18 mouse cellular contexts compared by ENCODE assay signal in the genomic region with DNA sequence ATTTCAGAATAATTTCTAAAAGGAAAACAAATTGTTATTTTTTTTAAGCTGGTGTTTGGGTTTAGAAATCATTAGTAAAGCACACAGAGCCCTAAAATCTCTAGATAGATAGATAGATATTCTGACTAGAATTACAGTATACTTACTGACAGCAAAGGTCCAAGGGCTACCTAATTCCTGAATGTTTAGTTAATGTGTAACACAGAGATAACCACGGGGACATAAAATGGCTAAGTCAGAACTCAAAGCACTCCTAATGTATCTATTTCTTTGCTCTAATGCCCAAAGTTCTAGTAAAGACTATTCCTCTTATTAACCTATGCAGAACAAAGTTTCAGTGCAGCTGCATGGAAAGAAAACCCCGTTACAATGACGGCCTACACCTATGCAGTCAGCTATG. TPM values are rescaled to one million over a fixed set of nuclear protein-coding genes. Genes with fewer than 3 reads are reported as not detected.
DNase-seq lines count a peak whose midpoint lies in the region; ATAC-seq and TF ChIP-seq lines count a peak whose summit lies in the region.
"Had no signal": no experiment of that assay in that cellular context is flagged by ENCODE, and none has a peak within 500 bp of the region (broad histone marks: within the 10 kb centered on the region; RNA-seq: fewer than 3 reads in every experiment).

No protein-coding gene starts in this region.

- no peak overlapping the region for H3K9ac ChIP-seq in intestine, embryonic 15.5 days
- H3K9ac ChIP-seq in liver, embryonic 11.5 days (ENCODE audit: low read depth, low read length): no peak overlapping the region
- no peak overlapping the region for H3K9ac ChIP-seq in midbrain, embryonic 14.5 days (replicated peaks; ENCODE audit: low read length)
- H3K9ac ChIP-seq: embryonic facial prominence, embryonic 12.5 days; limb, embryonic 12.5 days; neural tube, embryonic 13.5 days had no signal

- no peak for ATAC-seq in intestine, embryonic 15.5 days
- ATAC-seq in liver, embryonic 11.5 days (replicated peaks; ENCODE audit: low FRiP score): no peak
- ATAC-seq in midbrain, embryonic 14.5 days (ENCODE audit: low FRiP score, low TSS enrichment): no peak

- H3K9me3 ChIP-seq in intestine, embryonic 15.5 days: no peaks in the 10 kb centered on the region
- H3K9me3 ChIP-seq in liver, embryonic 11.5 days (ENCODE audit: control insufficient read depth, low read length): no peaks in the 10 kb centered on the region
- no peaks in the 10 kb centered on the region for H3K9me3 ChIP-seq in midbrain, embryonic 14.5 days (ENCODE audit: control insufficient read depth, low read length)
- H3K9me3 ChIP-seq: embryonic facial prominence, embryonic 12.5 days; limb, embryonic 12.5 days; midbrain, embryonic 10.5 days; neural tube, embryonic 13.5 days had no signal

- H3K4me3 ChIP-seq in intestine, embryonic 15.5 days (replicated peaks): no peak overlapping the region
- H3K4me3 ChIP-seq in liver, embryonic 11.5 days (ENCODE audit: low read depth, low read length): no peak overlapping the region
- no peak overlapping the region for H3K4me3 ChIP-seq in small intestine, adult 2 months (ENCODE audit: low read depth, low read length)
- no peak overlapping the region for H3K4me3 ChIP-seq in midbrain, embryonic 14.5 days (replicated peaks; ENCODE audit: low read depth, low read length)
- H3K4me3 ChIP-seq: embryonic facial prominence, embryonic 12.5 days; left cerebral cortex, adult 2 months; limb, embryonic 12.5 days; midbrain, embryonic 10.5 days; neural tube, embryonic 13.5 days had no signal

- peak; percentile 80 for DNase-seq in kidney, adult 9 months
- DNase-seq in kidney, adult 11 months: no peak
- DNase-seq in liver, embryonic 11.5 days (ENCODE audit: low spot score): no peak
- DNase-seq in midbrain, embryonic 14.5 days: no peak
- no peak for DNase-seq in gastrocnemius, postnatal 36 days
- DNase-seq: adrenal gland, adult 2 months; cerebellum, adult 8-10 months; kidney, postnatal 14 days; right cerebral cortex, adult 18-20 months; thymus, postnatal 36 days had no signal

- no peaks in the 10 kb centered on the region for H3K36me3 ChIP-seq in intestine, embryonic 15.5 days
- peaks cover 6% of the 10 kb centered on the region; the same call in 1 of the 2 replicates for H3K36me3 ChIP-seq in liver, embryonic 11.5 days (ENCODE audit: control insufficient read depth, insufficient read depth, low read length)
- peaks cover 14% of the 10 kb centered on the region for H3K36me3 ChIP-seq in small intestine, adult 2 months (ENCODE audit: control insufficient read depth, insufficient read depth, low read length)
- H3K36me3 ChIP-seq in midbrain, embryonic 14.5 days (ENCODE audit: control insufficient read depth, insufficient read depth, low read length): no peaks in the 10 kb centered on the region

- TF ChIP-seq CTCF in small intestine, adult 2 months (IDR thresholded peaks at IDR 0.05; ENCODE audit: extremely low read depth, insufficient read length, insufficient replicate concordance, low read depth, low read length): no peak

- no peak for TF ChIP-seq POLR2A in small intestine, adult 2 months (IDR thresholded peaks at IDR 0.05; ENCODE audit: low read depth, low read length)

- no peak overlapping the region for H3K27ac ChIP-seq in intestine, embryonic 15.5 days
- H3K27ac ChIP-seq in liver, embryonic 11.5 days (ENCODE audit: low read depth, low read length): 0 out of 2 replicates have a peak overlapping the region, but pooled peaks have one; percentile 30
- 0 out of 2 replicates have a peak overlapping the region, but pooled peaks have one; percentile 74 for H3K27ac ChIP-seq in small intestine, adult 2 months (ENCODE audit: insufficient read depth, low read depth, low read length)
- H3K27ac ChIP-seq in midbrain, embryonic 14.5 days (replicated peaks; ENCODE audit: low read depth, low read length): no peak overlapping the region
- H3K27ac ChIP-seq: embryonic facial prominence, embryonic 12.5 days; left cerebral cortex, adult 2 months; limb, embryonic 12.5 days; macrophage; midbrain, embryonic 10.5 days; neural tube, embryonic 13.5 days had no signal

- peaks cover 18% of the 10 kb centered on the region for H3K4me1 ChIP-seq in intestine, embryonic 15.5 days (replicated peaks)
- peaks cover 11% of the 10 kb centered on the region for H3K4me1 ChIP-seq in liver, embryonic 11.5 days (replicated peaks; ENCODE audit: control insufficient read depth, insufficient read depth, low read length)
- H3K4me1 ChIP-seq in small intestine, adult 2 months (ENCODE audit: control insufficient read depth, insufficient read depth, insufficient read length, low read length): peaks cover 14% of the 10 kb centered on the region
- peaks cover 14% of the 10 kb centered on the region for H3K4me1 ChIP-seq in midbrain, embryonic 14.5 days (ENCODE audit: control insufficient read depth, insufficient read depth, low read length)

- no peaks in the 10 kb centered on the region for H3K27me3 ChIP-seq in intestine, embryonic 15.5 days (replicated peaks)
- H3K27me3 ChIP-seq in liver, embryonic 11.5 days (replicated peaks; ENCODE audit: control insufficient read depth, insufficient read depth, low read length): no peaks in the 10 kb centered on the region
- H3K27me3 ChIP-seq in small intestine, adult 2 months (ENCODE audit: control insufficient read depth, insufficient read depth, low read length): no peaks in the 10 kb centered on the region
- no peaks in the 10 kb centered on the region for H3K27me3 ChIP-seq in midbrain, embryonic 14.5 days (ENCODE audit: control insufficient read depth, insufficient read depth, low read length)
- H3K27me3 ChIP-seq: embryonic facial prominence, embryonic 12.5 days; limb, embryonic 12.5 days; neural tube, embryonic 13.5 days had no signal

- WGBS in intestine, embryonic 15.5 days: 49% methylated on average over 3 of the region's 3 CpGs
- 76% methylated on average over 3 of the region's 3 CpGs for WGBS in liver, embryonic 11.5 days
- WGBS in small intestine, adult 2 months: 26% methylated on average over 3 of the region's 3 CpGs
- WGBS in midbrain, embryonic 14.5 days: 92% methylated on average over 3 of the region's 3 CpGs

- peak overlapping the region; percentile 60; the same call in 1 of the 2 replicates for H3K4me2 ChIP-seq in intestine, embryonic 15.5 days (replicated peaks)
- peak overlapping the region; percentile 49 for H3K4me2 ChIP-seq in liver, embryonic 11.5 days
- no peak overlapping the region for H3K4me2 ChIP-seq in midbrain, embryonic 14.5 days (ENCODE audit: low read length)
- H3K4me2 ChIP-seq: embryonic facial prominence, embryonic 12.5 days; neural tube, embryonic 13.5 days had no signal

- intact Hi-C loops in gastrocnemius, postnatal 36 days (cut with DNase I): no loop called here

RNA-seq across cellular contexts. Expression of a gene that starts 3.1 kb away (rescaled TPM):
- polyA plus RNA-seq in intestine, embryonic 15.5 days (2015; fragmentation: Nextera tagmentation; extraction: Ambion mirVana): 179 and 181 TPM in 2 replicates
- polyA plus RNA-seq in liver, embryonic 11.5 days (2014; fragmentation: Nextera tagmentation; extraction: Ambion mirVana): 125 and 131 TPM in 2 replicates
- 331 and 688 TPM in 2 replicates for polyA plus RNA-seq in small intestine, adult 2 months (2012; rRNA removed)
- 81.5 and 89.0 TPM in 2 replicates for polyA plus RNA-seq in midbrain, embryonic 14.5 days (2014; fragmentation: Nextera tagmentation; extraction: Ambion mirVana)
- total RNA-seq in gastrocnemius, postnatal 36 days (2021): 10 to 100 TPM; 50.8 to 59.9 TPM

Comparison
In these comparisons a context has a peak if more than half of its experiments do, and no peak if none do; other contexts are left out.
1. H3K27ac ChIP-seq: peak in liver, embryonic 11.5 days (single experiment) and small intestine, adult 2 months (single experiment); none in intestine, embryonic 15.5 days (single experiment) and midbrain, embryonic 14.5 days (single experiment).